Mouse (Mus musculus) spleen, adult 18-20 months (tissue): ENCODE results near the gene Foxj3.
"Not testable (repeated sequence)": the region's sequence is repeated elsewhere in the genome, so short reads cannot be mapped to it uniquely, and the experiment has no call there.

ENCODE experiments used
- DNase-seq, 2 experiments: peaks; one replicate each; pipeline ENCODE4 v3.0.0; 2022; ENCODE audit warnings: mixed read lengths in 2 of 2

Gene Foxj3

GRCm38 (mm10) chr4:119536615-119537014 lies at the start of gene Foxj3:
Foxj3 (plus strand) TSS chr4:119537004.
- not testable (repeated sequence) for DNase-seq

- no peak for DNase-seq
Measured at GRCm38 (mm10) chr4:119489666-119490065, 47.1 kb upstream of the Foxj3 start.

- peak in 1 of 2 experiments; percentile 11 for DNase-seq
Measured at GRCm38 (mm10) chr4:119490806-119491205, 46.0 kb upstream of the Foxj3 start.

- peak; percentile 13 to 41 for DNase-seq
Measured at GRCm38 (mm10) chr4:119492291-119492932, 44.4 kb upstream of the Foxj3 start, which contains the start of gene Rimkla. Rimkla (minus strand) TSS chr4:119492628.

GRCm38 (mm10) chr4:119492933-119493327 lies 43.9 kb upstream of the Foxj3 start:
- DNase-seq = no peak

- no peak for DNase-seq
Measured at GRCm38 (mm10) chr4:119498319-119498848, 38.4 kb upstream of the Foxj3 start.

GRCm38 (mm10) chr4:119511591-119511990 lies 25.2 kb upstream of the Foxj3 start:
- DNase-seq = no peak

GRCm38 (mm10) chr4:119512731-119513141 lies 24.1 kb upstream of the Foxj3 start:
- no peak for DNase-seq

GRCm38 (mm10) chr4:119523575-119523974 lies 13.2 kb upstream of the Foxj3 start:
- no peak for DNase-seq

- DNase-seq = no peak
Measured at GRCm38 (mm10) chr4:119524010-119524409, 12.8 kb upstream of the Foxj3 start.

GRCm38 (mm10) chr4:119524466-119524865 lies 12.3 kb upstream of the Foxj3 start:
- no peak for DNase-seq

GRCm38 (mm10) chr4:119526329-119526845 lies 10.4 kb upstream of the Foxj3 start:
- DNase-seq = no peak

- no peak for DNase-seq
Measured at GRCm38 (mm10) chr4:119531813-119532212, 5.0 kb upstream of the Foxj3 start.

GRCm38 (mm10) chr4:119535103-119535502 lies 1.7 kb upstream of the Foxj3 start:
- no peak for DNase-seq

GRCm38 (mm10) chr4:119537436-119537835 lies 632 bp downstream of the Foxj3 start:
- DNase-seq = no peak

- DNase-seq = peak; percentile 84 to 92
Measured at GRCm38 (mm10) chr4:119539031-119539824, 2.4 kb downstream of the Foxj3 start, which contains the start of gene Frg2f1. Frg2f1 (minus strand) TSS chr4:119539529.

GRCm38 (mm10) chr4:119539836-119540532 lies 3.2 kb downstream of the Foxj3 start:
- peak; percentile 27 to 53 for DNase-seq

- no peak for DNase-seq
Measured at GRCm38 (mm10) chr4:119540533-119540890, 3.7 kb downstream of the Foxj3 start.

- DNase-seq = no peak
Measured at GRCm38 (mm10) chr4:119550864-119551263, 14.1 kb downstream of the Foxj3 start.

GRCm38 (mm10) chr4:119555466-119555865 lies 18.7 kb downstream of the Foxj3 start:
- DNase-seq = no peak

- no peak for DNase-seq
Measured at GRCm38 (mm10) chr4:119563136-119563535, 26.3 kb downstream of the Foxj3 start.

- DNase-seq = no peak
Measured at GRCm38 (mm10) chr4:119566322-119566835, 29.6 kb downstream of the Foxj3 start.

- no peak for DNase-seq
Measured at GRCm38 (mm10) chr4:119572682-119573081, 35.9 kb downstream of the Foxj3 start.
